Mouse (Mus musculus): ENCODE data around the gene Celsr1.

DNA sequence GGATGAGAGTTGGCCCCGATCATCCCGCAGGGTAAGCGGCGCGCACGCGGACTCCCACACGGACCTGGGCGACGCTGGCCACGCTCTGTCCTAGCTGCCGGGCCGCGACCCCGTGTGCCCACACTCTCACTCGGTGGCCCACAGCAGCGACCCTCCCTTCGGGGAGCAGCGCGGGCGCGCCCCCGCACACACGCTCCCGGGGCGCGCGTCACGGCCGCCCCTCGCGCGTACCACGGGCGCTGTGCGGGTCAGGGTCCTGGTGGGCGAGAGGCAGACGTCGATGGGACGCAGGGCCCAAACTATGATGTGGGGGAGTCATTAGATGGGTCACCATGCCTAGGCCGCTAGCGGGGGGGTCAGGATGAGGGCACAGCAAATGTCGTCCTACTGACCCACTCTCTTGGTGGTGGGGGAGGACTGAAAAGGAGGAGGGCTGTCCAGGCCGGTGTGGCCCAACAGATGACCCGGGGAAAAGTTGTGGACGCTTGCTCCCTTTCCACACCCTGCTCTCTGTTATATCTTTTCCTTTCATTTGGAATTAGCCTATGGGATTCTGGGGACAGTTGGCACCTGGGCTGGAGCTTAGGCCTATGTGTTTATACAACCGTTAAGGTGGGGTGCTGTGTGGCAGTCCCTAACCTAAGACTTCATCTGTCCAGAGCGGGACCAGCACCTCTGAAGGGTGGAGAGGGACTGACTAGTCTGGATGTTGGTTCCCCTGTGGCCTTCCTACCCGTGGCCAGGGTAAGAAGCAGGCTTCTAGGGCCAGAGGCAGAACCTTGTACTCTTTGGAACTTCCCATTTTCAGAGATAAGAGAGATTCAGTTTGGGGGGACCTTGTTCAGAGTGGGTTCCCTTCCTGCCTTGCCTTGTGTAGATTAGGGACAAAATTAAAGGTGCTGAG is 25.6 kb upstream of the Celsr1 start:
- TF ChIP-seq EP300 (IDR thresholded peaks at IDR 0.05; ENCODE audit: insufficient read depth, low read depth, low read length) (no peak), CTCF (IDR thresholded peaks at IDR 0.05) (no peak), POLR2A (IDR thresholded peaks at IDR 0.05; ENCODE audit: insufficient read depth, low read depth, low read length) (no peak)

Data from heart, adult 2 months (tissue).